Comparison of ENCODE assay signal across 21 mouse cellular contexts in the genomic region with DNA sequence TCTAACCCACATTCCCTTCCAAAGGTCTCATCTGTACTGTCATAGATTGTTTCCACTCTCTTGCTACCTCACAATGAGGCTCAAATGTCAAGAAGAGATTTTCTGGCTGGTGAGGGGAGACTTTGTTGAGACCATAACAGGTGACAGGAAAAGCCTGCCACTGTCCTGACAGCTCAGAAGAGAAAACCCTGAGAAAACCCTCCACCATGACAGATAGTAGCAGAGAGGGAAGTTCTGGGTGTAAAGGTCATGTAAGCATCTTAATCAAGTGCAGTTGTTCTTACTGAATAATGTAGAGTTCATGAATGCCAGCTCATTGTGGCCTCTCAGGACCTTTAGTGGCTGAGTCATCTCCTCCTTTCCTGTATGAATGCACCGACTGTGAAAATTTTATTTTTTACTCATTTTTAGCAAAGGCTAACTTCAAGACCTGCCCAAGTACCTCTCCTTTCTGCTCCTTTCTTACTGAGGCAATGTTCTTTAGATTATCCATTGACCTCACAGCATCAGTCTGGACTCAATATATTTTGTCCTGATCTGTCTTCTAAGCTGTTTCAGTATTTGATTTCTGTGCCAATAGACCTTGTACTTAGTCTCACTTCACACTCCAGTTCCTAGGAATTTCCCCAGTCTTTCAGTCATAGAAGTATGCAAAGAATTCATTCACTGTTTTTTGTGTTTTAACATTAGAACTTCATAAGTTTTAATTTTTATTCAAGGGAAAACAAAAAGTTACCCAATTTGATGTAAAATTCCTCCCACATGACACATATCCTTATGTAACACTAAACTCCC. TPM values are rescaled to one million over a fixed set of nuclear protein-coding genes. Genes with fewer than 3 reads are reported as not detected.
"Had no signal": no experiment of that assay in that cellular context is flagged by ENCODE, and none has a peak within 500 bp of the region (broad histone marks: within the 10 kb centered on the region; RNA-seq: fewer than 3 reads in every experiment).

No protein-coding gene starts in this region.

RNA-seq across cellular contexts. Expression of gene Gm8094, which starts 8.7 kb away (rescaled TPM):
- total RNA-seq: layer of hippocampus, postnatal 10 days; layer of hippocampus, postnatal 36 days; left cerebral cortex, adult 8-10 months; left cerebral cortex, postnatal 14 days; left cerebral cortex, postnatal 4 days; megakaryocyte, adult 5-6 weeks; neutrophil, adult 5-6 weeks had no signal
- polyA plus RNA-seq: kidney, embryonic 15.5 days; limb, embryonic 12.5 days; limb, embryonic 15.5 days; liver, embryonic 11.5 days; liver, embryonic 14.5 days; liver, postnatal 0 days; lung, embryonic 14.5 days; lung, postnatal 0 days; macrophage; midbrain, embryonic 12.5 days; midbrain, embryonic 15.5 days; neural tube, embryonic 13.5 days; stomach, embryonic 16.5 days; thymus, postnatal 0 days had no signal

RNA-seq across cellular contexts. Expression of gene Gm8104, which starts 15.3 kb away (rescaled TPM):
- total RNA-seq: layer of hippocampus, postnatal 36 days; megakaryocyte, adult 5-6 weeks; neutrophil, adult 5-6 weeks had no signal
- polyA plus RNA-seq: kidney, embryonic 15.5 days; limb, embryonic 15.5 days; liver, embryonic 11.5 days; liver, embryonic 14.5 days; liver, postnatal 0 days; lung, embryonic 14.5 days; lung, postnatal 0 days; macrophage; midbrain, embryonic 12.5 days; midbrain, embryonic 15.5 days; neural tube, embryonic 13.5 days; stomach, embryonic 16.5 days; thymus, postnatal 0 days had no signal
